Mouse (Mus musculus): ENCODE measurements around the gene Gm9821.
A peak's percentile ranks its signal among the peaks of the same experiment; 100 is the strongest.

Gene Gm9821

DNA sequence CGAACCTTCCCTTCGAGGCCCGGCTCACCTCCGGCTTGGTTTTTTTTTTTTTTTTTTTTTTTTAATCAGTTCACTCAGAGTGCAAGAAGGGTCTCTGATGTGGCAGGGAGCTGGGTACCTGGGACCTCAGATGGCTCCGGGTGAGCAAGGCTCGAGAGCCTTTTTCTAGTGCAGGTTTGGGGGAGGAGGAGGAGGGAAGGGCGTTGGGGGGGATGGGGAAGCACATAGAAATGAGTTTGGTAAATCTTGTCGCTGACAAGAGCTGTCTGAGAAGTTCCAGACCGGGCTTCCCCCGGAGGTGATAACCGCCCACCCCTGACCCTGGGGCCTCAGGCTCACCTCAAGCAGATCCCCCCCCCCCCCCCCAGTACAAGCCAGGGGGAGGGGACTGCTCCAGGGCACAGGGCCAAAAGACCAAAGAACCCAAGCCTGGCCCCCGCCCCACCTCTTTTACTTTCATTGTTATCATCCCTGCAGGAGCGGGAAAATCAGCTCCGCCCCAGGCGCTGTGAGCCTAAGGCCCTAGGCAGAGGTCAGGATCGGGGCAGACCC is 13.3 kb upstream of the Gm9821 start, which contains the start of gene Mdk:
Gene Mdk, minus strand, starts transcription at position 138 of the 552 bp plus-strand sequence.
- TF ChIP-seq GATA4 (IDR thresholded peaks at IDR 0.05; ENCODE audit: insufficient replicate concordance, low read length), result no peak

DNA sequence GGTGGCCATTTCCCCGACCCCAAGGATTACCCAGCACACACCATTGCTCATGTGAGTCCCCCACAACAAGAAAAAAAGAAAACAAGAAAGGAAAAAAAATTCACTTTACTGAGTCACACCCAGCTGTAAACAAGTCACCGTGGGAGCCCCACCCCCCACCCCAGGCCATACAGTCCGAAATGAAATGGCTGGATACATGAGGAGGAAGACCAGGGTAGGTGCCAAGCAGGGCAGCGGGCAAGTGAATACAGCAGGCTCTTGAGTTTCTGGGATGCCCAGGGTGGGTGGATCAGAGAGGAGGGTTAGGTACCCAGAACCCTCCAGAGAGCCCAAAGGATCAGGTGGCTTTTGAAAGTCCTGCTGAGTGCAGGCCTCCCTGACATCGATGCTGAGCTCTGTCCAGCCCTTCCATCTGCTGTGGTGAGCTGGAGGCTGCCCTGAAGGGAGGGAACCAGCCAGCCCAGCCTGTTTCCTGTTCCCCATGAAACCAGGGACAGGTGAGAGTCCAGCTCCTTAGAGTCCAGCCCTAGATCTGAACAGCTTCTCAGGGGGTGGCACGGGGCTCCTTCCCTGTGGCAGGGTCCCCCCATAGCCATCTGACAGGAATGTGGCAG is 12.7 kb upstream of the Gm9821 start:
- TF ChIP-seq GATA4 (IDR thresholded peaks at IDR 0.05; ENCODE audit: insufficient replicate concordance, low read length), result no peak

GRCm38 (mm10) chr2:91933471-91933870 is 12.0 kb upstream of the Gm9821 start:
- no peak for TF ChIP-seq GATA4 (IDR thresholded peaks at IDR 0.05; ENCODE audit: insufficient replicate concordance, low read length)

- TF ChIP-seq GATA4 (IDR thresholded peaks at IDR 0.05; ENCODE audit: insufficient replicate concordance, low read length), result no peak
Observed at GRCm38 (mm10) chr2:91934016-91934415, 11.5 kb upstream of the Gm9821 start.

GRCm38 (mm10) chr2:91934826-91935525 is 10.5 kb upstream of the Gm9821 start:
- no peak for TF ChIP-seq GATA4 (IDR thresholded peaks at IDR 0.05; ENCODE audit: insufficient replicate concordance, low read length)

DNA sequence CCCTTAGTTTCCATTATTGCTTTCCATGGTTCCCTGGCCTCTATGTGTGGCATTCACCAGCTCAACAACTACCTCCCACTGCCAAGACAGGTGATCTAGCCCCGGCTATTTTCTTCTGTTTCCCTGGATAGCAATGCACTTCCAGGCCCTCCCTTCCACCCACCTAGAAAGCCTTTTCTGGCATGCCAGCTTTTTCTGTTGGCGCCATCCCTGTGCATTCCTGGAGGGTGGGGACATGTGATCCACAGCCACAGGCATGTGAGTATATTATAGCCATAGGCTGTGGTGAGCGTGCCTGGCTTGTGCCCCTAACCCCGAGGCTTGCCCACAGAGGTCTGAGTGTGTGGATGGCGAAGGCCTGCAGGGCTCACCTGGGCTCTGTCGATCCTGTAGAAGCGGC is 9.3 kb upstream of the Gm9821 start:
- no peak for TF ChIP-seq GATA4 (IDR thresholded peaks at IDR 0.05; ENCODE audit: insufficient replicate concordance, low read length)

DNA sequence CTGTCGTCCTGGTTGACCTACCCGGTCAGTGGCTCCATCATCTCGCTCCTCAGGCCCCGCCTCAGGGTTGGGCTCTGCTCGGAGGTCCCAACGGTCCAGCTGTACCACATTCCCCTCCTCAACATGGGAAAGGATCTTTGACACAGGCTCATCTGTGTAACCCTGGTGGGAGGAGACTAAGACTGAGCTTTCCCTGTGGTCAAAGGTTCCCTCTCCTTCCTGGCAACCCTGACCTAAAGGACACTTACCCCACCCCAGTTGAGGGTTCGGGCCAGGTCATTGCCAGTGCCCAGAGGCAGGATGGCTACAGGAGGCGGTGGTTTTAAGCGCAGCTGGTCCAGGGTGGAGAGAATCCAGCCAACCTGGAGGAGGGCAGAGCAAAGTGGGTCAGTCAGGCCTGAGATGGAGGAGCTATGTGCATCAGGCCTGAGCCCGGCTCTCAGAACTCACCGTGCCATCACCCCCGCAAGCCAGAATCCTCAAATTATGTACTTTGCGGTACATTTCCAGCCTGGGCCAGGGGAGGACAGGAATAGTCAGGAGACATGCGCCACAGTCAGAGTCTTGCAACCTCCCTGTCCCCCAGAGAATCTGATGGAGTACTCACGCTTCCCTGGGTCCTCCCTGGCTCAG is 6.1 kb upstream of the Gm9821 start:
- no peak for TF ChIP-seq GATA4 (IDR thresholded peaks at IDR 0.05; ENCODE audit: insufficient replicate concordance, low read length)

DNA sequence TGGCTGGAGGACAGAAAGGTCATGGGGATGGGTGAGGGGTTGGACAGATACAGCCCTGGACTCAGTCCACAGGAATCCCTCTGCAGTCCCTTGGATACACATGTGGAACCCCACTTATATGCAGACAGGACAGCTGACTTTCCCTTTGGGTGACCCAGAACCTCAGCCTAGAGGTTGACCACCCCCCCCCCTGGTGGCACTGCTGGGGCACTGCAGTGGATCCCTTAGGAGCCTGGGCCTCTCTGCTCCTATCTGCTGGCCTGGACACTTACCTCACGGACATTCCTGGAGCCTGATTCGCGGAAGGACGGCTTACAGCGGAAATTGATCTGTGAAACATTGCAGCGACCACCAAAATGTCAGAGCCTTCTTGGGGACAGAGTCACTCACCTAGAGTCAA is 3.1 kb upstream of the Gm9821 start:
- TF ChIP-seq GATA4 (IDR thresholded peaks at IDR 0.05; ENCODE audit: insufficient replicate concordance, low read length), result no peak

DNA sequence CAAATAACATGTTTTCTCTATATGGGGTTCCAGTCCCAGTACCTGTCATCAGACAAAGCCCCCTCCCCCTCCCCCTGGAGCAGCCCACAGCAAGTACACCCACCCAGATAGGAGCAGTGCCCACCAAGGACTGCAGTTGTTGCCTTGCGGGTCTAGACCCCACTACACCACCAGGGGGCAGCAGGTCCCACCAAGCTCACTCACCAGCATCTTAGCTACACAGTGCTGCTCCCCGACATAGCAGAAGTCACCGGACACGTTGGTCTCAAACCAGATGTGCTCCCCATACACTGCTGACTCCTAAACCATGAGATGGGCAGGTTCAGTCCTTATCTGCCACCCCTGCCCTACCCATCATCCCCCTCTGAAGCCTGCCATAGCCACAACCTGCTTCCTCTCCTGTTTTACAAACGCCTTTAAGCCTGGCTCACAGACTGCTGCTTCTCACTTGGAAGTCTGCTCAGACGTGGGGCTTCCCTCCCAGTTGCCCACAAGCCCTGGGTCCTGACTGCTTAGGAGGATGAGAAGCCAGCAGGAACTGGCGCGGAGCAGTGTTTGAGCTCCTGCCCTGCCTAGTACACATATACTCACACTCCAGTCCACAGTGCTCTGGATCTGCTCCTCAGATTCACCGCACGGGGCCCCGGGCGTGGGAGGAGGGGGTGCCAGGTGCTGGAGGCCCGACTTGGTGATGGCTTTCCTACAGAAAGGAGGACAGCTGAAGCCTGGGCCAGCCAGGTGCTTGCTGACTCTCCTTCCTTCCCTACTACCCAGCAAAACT is 1.1 kb upstream of the Gm9821 start:
- TF ChIP-seq GATA4 (IDR thresholded peaks at IDR 0.05; ENCODE audit: insufficient replicate concordance, low read length), result no peak

GRCm38 (mm10) chr2:91946836-91947235 is 1.3 kb downstream of the Gm9821 start:
- no peak for TF ChIP-seq GATA4 (IDR thresholded peaks at IDR 0.05; ENCODE audit: insufficient replicate concordance, low read length)

GRCm38 (mm10) chr2:91947397-91948150 is 2.1 kb downstream of the Gm9821 start:
- TF ChIP-seq GATA4 (IDR thresholded peaks at IDR 0.05; ENCODE audit: insufficient replicate concordance, low read length), result no peak

DNA sequence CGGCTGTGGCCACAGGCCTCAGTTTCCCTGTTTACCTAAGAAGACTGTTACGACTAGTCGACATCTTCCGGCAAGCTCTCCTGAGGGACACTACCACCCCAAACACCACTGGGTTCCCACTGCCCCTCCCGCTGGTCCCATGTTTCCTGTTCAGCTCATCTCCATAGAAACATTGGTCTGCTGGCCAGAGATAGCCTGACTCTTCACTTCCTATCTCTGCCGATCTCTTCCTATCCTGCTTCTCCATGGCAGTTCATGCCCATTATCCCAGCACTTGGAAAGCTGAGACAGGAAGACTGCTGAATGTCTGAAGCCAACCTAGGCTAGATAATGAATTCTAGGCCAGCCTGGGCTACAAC is 2.6 kb downstream of the Gm9821 start:
- peak; percentile 89; the same call in 1 of the 2 replicates for TF ChIP-seq GATA4 (IDR thresholded peaks at IDR 0.05; ENCODE audit: insufficient replicate concordance, low read length)

- no peak for TF ChIP-seq GATA4 (IDR thresholded peaks at IDR 0.05; ENCODE audit: insufficient replicate concordance, low read length)
Observed at GRCm38 (mm10) chr2:91948792-91949241, 3.3 kb downstream of the Gm9821 start.

All from liver, adult (tissue).